Mouse (Mus musculus): Measurements from ENCODE around the gene Vps29. TPM values are rescaled to one million over a fixed set of nuclear protein-coding genes. Genes with fewer than 3 reads are reported as not detected.

The Vps29 gene
- polyA plus RNA-seq, 3 experiments from 2014 or later: 206 to 295 (median 210) TPM

DNA sequence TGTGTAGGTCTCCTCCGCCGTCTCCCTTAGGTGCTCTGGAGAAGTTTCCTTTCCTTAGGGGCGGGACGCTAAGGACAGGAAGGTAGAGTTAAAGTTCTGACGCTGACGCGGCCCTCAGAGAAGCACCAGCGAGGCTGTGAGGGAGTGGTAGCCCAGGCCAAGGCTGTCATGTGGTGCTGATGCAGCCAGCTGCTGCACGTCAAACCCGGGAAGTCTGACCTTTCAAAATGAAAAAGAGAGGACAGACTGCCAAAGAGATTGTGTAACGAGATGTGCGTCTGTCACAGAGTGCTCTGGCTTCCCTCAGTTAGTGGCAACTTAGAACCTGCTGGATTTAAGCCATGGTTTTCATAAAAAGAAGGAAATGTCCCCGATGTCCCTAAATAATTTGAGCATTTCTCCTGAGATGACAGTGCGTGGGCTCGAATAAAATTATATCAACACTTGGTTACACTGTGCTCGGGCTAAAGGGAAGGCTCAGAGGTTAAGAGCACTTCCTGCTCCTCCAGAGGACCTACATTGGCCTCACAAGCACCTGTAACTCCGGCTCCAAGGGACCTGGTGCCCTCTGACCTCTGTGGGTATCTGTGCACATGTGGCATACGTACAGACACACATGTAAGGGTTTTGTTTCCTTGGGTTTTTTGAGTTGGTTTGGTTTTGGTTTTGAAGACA is 46.6 kb downstream of the Vps29 start:
- ATAC-seq: no peak

DNA sequence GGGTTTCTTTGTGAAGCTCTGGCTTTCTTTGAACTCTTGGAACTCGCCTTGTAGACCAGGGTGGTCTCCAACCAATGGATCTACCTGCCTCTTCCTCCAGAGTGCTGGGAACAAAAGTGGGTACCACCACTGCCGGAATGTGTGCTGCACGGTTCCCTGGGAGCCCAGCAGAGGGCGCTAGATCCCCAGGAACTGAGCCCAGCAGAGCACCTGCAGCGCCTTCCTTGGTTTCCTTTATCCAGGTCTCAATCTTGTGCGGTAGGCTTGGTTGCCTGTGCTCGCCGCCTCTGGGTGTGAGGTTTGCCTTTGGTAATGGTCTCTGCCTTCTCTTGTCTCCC is 47.1 kb downstream of the Vps29 start:
- ATAC-seq: peak; percentile 67

DNA sequence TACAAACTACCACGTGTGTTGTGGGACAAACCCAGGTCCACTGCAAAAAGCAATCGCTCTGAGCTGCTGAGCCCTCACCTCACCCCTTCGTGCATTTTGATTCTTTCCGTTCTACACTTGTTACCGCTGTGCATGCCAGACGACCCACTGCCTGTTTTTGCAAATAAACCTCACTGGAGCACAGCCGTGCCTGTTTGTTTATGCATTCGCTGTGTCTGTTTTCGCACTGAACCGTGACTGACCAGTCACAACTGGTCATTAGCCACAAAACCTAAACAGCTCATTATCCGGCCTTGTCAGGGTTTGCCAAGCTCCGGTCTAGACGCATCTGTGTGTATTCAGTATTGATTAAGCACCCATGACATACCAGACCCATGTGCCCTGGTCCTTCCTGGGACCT is 48.0 kb downstream of the Vps29 start:
- ATAC-seq: no peak

DNA sequence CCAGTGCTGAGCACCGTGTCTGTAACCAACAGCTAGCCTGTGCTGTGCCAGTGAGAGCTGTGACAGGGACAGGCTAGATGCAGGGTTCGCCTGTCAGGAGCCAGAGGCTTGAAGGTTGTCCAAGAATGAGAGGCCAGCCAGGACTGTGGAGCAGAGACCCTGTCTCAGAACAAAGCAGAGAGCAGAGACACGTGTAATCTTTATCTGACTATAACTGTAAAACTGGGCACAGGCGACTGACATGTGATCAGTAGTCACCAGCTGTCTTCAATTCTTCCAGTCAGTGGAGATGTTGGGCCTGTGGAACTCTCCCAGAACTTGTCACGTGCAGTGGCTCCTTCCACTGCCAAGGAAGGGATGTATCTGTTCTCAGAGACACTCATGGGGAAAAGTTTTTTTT is 48.6 kb downstream of the Vps29 start:
- ATAC-seq: no peak

DNA sequence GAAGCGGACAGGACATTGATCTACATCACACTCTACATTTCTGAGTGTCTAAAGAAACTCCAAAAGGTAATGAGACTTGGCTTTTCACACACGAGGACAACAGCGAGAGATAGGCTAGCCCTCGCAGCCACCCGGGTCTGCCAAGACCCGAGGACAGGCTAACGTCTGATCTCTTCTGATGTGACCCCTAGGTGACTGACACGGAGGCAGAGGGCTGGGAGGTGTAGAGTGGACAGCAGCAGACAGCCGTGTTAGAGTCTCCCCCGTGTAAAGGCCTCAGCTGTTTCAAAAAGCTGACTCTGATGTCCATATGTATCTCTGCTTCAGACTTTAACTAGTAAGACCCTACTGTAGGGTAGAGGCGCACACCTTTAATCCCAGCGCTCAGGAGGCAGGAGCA is 49.2 kb downstream of the Vps29 start:
- no peak for ATAC-seq

DNA sequence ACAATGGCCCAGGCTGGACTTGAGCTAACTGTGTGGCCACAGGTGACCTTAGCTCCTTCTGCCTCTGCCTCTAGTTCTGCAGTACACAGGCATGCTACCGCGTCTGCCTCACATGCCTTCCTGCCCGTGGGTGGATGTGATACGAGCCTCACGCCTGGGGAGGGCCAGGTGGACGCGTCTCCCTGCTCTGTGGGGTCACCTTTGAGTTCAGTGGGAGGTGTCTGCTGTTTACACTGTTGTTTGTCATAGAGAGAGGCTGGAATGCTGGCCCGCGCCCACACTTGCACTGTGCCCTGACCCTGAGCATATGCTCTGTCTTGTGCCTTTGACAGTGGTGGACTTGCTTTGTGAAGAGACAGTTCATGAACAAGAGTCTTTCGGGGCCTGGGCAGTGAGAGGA is 51.4 kb downstream of the Vps29 start:
- ATAC-seq: no peak

DNA sequence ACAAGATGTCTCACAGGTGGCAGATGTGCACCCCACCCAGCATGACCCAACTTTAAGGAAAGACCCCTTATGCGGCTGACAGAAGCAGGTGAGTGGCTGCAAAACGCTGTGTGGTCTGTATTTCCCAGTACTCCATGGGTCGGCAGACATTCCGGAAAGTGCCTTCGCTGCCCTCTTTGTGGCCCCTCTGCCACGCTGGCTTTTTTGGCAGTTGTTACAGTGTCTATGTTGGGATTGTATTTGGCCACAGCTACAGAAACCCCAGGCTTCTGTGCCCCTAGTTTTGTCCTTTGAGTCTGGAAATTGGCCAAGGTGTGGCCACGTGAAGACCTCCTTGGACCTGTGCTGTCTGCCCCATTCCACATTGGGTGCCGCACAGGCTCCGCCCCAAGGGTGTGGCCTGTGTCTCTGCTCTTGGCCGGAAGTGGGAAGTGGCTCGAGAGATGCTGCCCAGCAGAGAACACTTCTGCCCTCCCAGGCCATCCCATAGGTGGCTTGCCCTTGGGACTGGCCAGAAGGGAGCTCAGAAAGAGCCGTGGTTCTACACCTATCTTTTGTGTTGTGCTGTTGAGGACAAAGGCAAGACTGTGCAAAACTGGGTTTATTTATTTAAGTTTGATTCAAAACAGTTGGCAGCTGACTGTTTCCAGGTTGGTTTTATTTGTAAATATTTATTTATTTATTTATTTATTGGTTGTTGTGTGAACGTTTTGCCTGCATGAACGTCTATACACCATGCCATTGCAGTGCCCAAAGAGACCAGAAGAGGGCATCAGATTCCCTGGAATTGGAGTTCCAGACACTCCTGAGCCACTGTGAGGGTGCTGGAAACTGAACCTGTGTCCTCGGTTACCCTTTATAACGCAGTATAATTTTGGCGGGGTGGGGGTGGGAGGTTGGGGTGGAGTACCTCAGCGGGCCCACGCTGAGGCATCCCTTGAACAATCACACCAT is 55.8 kb downstream of the Vps29 start:
- ATAC-seq: no peak

DNA sequence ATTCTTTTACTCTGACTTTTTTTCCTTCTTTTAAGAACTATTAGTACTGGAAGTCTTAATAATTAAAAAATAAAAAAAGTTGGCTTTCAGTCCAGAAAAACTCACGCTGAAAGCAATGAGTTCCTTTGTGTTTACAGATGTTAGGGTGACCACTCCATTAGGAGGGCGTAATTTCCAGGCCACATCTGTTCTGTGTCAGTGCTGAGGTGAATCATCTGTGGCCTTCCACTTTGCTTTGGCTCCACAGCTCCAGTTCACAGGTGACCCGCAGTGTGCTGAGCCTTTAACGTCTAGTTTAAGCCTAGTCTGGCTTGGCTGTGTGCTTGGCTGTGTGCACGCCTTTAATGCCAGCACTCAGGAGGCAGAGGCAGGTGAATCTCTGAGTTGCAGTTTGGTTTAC is 57.7 kb downstream of the Vps29 start:
- no peak for ATAC-seq

DNA sequence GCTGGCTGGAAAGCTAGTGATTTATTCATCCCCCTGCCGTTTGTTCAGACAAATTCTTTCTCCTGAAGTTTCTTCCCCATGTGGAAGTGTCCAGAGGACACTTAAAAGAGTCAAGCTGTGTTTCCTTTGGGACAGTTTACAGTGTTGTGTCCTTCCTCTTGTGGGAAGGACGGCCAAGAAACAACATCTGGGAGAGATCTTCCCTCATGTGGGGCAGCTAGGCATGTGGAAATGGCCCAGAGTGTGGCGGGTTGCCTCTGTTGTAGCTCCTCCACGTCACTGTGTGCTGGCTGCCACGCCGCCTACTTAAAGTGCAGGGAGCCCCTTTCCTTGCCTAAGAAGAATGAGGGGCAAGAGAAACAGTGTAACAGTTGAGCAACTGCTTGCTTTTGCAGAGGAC is 58.7 kb downstream of the Vps29 start:
- ATAC-seq: no peak

DNA sequence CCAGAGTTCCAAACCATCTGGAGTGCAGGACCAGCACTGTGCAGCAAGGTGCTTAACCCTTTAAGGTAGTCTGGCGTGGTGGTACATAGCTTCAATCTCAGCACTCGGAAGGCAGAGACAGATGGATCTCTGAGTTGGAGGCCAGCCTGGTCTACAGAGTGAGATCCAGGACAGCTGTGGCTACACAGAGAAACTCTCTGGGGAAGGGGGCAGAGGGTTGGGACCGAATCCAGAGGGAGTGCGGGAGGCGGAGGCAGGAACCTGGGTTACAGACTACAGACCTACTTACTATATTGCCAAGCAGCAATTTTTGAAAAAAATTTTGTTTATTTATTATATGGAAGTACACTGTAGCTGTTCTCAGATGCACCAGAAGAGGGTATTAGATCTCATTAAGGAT is 60.2 kb downstream of the Vps29 start:
- no peak for ATAC-seq

Other genes starting within 250 kb of the Vps29 start
- under 1 TPM in 2 of 3 experiments, not detected in 1; 0.26 to 0.63 TPM for gene Ccdc63, start 213.5 kb upstream of the Vps29 start, polyA plus RNA-seq (2017; shearing (Covaris generic))
- 10 to 100 TPM; 57.8 to 90.1 (median 81.4) TPM for gene Ppp1cc, start 196.1 kb upstream of the Vps29 start, polyA plus RNA-seq (2017; shearing (Covaris generic))
- 10 to 100 TPM; 31.9 to 54.2 (median 48.9) TPM for gene Hvcn1, start 147.6 kb upstream of the Vps29 start, polyA plus RNA-seq (2017; shearing (Covaris generic))
- gene Tctn1, start 89.9 kb upstream of the Vps29 start, polyA plus RNA-seq (2017; shearing (Covaris generic)): 1 to 10 TPM in 1 of 3 experiments, under 1 TPM in 2; 0.68 to 1.7 (median 0.90) TPM
- 10 to 100 TPM in 2 of 3 experiments, 1 to 10 TPM in 1; 9.6 to 21.6 (median 20.9) TPM for gene Pptc7, start 70.0 kb upstream of the Vps29 start, polyA plus RNA-seq (2017; shearing (Covaris generic))
- 10 to 100 TPM in 2 of 3 experiments, 1 to 10 TPM in 1; 6.1 to 16.8 (median 13.9) TPM for gene Rad9b, start 136 bp upstream of the Vps29 start, polyA plus RNA-seq (2017; shearing (Covaris generic))
- 10 to 100 TPM; 42.4 to 69.7 (median 60.2) TPM for gene Gpn3, start 17.5 kb downstream of the Vps29 start, polyA plus RNA-seq (2017; shearing (Covaris generic))
- gene Fam216a, start 18.0 kb downstream of the Vps29 start, polyA plus RNA-seq (2017; shearing (Covaris generic)): 1 to 10 TPM; 7.3 to 9.4 (median 7.9) TPM
- 100 to 1,000 TPM; 331 to 710 (median 523) TPM for gene Arpc3, start 37.5 kb downstream of the Vps29 start, polyA plus RNA-seq (2017; shearing (Covaris generic))
- 10 to 100 TPM; 12.5 to 18.2 (median 16.3) TPM for gene Anapc7, start 67.3 kb downstream of the Vps29 start, polyA plus RNA-seq (2017; shearing (Covaris generic))
- gene Atp2a2, start 147.9 kb downstream of the Vps29 start, polyA plus RNA-seq (2017; shearing (Covaris generic)): 10 to 100 TPM; 12.5 to 16.2 (median 13.1) TPM

Measured in inflammation-experienced regulatory T-cells, adult 6 months (primary cell).